Mouse (Mus musculus) midbrain, embryonic 14.5 days (tissue): ENCODE results near the gene Podnl1. TPM values are rescaled to one million over a fixed set of nuclear protein-coding genes. Genes with fewer than 3 reads are reported as not detected.

Source experiments
- microRNA counts: library from miRNA; unstranded; fragments of <30 nt; microRNA quantifications from one replicate; lab custom pipeline; 2016
- microRNA-seq: library from miRNA; unstranded; fragments of <30 nt; microRNA quantifications from one replicate; pipeline ENCODE4, GENCODE M21; 2016
- polyA plus RNA-seq: library from polyadenylated mRNA; unstranded; fragments of >200 nt; fragmentation: Nextera tagmentation; extraction: Ambion mirVana; gene quantifications from 2 replicates; pipeline ENCODE4 v1.2.1, GENCODE M21; 2014

Podnl1 gene
- polyA plus RNA-seq, 1 experiment from 2014 or later: 0.68 TPM

MicroRNA genes within 50 kb of the gene (microRNA counts, 519-probe panel; counts per million panel counts)
- 4,770 counts per million, percentile 42 among the panel's probes with 10 or more counts for microRNA mmu-miR-181c (lab: Ali Mortazavi, UCI)
- 3,778 counts per million, percentile 21 among the panel's probes with 10 or more counts for microRNA mmu-miR-709 (lab: Ali Mortazavi, UCI)

Small RNA genes within 50 kb of the gene (microRNA-seq; reads per million reads assigned to microRNA genes)
- not detected for gene Gm25110
- gene Mir181c: 17,833 reads per million, percentile 98 among the genes with 10 or more reads in this experiment
- 10,673 reads per million, percentile 96 among the genes with 10 or more reads in this experiment for gene Mir181d
- not detected for gene Mir709

Other genes starting within 250 kb of the Podnl1 start
- 77.2 and 92.7 TPM in 2 replicates for gene Adgrl1, start 225.9 kb upstream of the Podnl1 start, polyA plus RNA-seq
- gene Gm10644, start 170.8 kb upstream of the Podnl1 start, polyA plus RNA-seq: 1.0 and 1.1 TPM in 2 replicates
- 7.9 and 15.5 TPM in 2 replicates for gene Asf1b, start 170.5 kb upstream of the Podnl1 start, polyA plus RNA-seq
- 181 and 207 TPM in 2 replicates for gene Prkaca, start 153.0 kb upstream of the Podnl1 start, polyA plus RNA-seq
- gene Samd1, start 128.3 kb upstream of the Podnl1 start, polyA plus RNA-seq: 10.5 and 14.2 TPM in 2 replicates
- 0.53 and 0.89 TPM in 2 replicates for gene 1700067K01Rik, start 124.5 kb upstream of the Podnl1 start, polyA plus RNA-seq
- 0.94 TPM in 1 of 2 replicates, not detected in the other for gene 2210011C24Rik, start 113.8 kb upstream of the Podnl1 start, polyA plus RNA-seq
- gene Palm3, start 104.5 kb upstream of the Podnl1 start, polyA plus RNA-seq: 0.65 and 0.87 TPM in 2 replicates
- 0.16 and 0.33 TPM in 2 replicates for gene Il27ra, start 83.4 kb upstream of the Podnl1 start, polyA plus RNA-seq
- gene Rln3, start 81.0 kb upstream of the Podnl1 start, polyA plus RNA-seq: 1.2 TPM in 1 of 2 replicates, not detected in the other
- gene Gm10643, start 60.9 kb upstream of the Podnl1 start, polyA plus RNA-seq: 1.5 and 2.4 TPM in 2 replicates
- gene Rfx1, start 59.2 kb upstream of the Podnl1 start, polyA plus RNA-seq: 11.2 and 12.2 TPM in 2 replicates
- gene Dcaf15, start 21.2 kb upstream of the Podnl1 start, polyA plus RNA-seq: 19.9 and 26.0 TPM in 2 replicates
- gene Cc2d1a, start 21.9 kb downstream of the Podnl1 start, polyA plus RNA-seq: 28.9 and 33.1 TPM in 2 replicates
- 1.8 and 1.9 TPM in 2 replicates for gene 4930432K21Rik, start 22.0 kb downstream of the Podnl1 start, polyA plus RNA-seq
- 9.4 and 11.7 TPM in 2 replicates for gene Nanos3, start 59.2 kb downstream of the Podnl1 start, polyA plus RNA-seq
- 28.7 and 35.6 TPM in 2 replicates for gene Zswim4, start 111.1 kb downstream of the Podnl1 start, polyA plus RNA-seq
- gene D8Ertd738e, start 123.7 kb downstream of the Podnl1 start, polyA plus RNA-seq: 261 and 282 TPM in 2 replicates
- gene Mri1, start 131.3 kb downstream of the Podnl1 start, polyA plus RNA-seq: 39.9 and 40.2 TPM in 2 replicates
- gene Ccdc130, start 144.4 kb downstream of the Podnl1 start, polyA plus RNA-seq: 25.5 and 26.2 TPM in 2 replicates